Mouse (Mus musculus) embryonic facial prominence, embryonic 15.5 days (tissue): Measurements from ENCODE around the gene Fry. TPM values are rescaled to one million over a fixed set of nuclear protein-coding genes. Genes with fewer than 3 reads are reported as not detected.

Source experiments
- ATAC-seq: fragments of 200-750 bp; cut with Nextera tagmentation; 2 replicates; pipeline ENCODE4 v1.8.0; 2017; ENCODE audit warnings: low read depth, moderate TSS enrichment; ENCODE audit not compliant: insufficient number of reproducible peaks, low FRiP score, low TSS enrichment
- H3K27ac ChIP-seq: fragments of 300-500 bp; sonication (generic); replicated peaks from 2 replicates; pipeline ENCODE4 v1.5.1; 2015; ENCODE audit warnings: mild to moderate bottlenecking, inconsistent platforms
- H3K27me3 ChIP-seq: fragments of 300-500 bp; sonication (generic); 2 replicates; pipeline ENCODE4 v1.6.1; 2015; ENCODE audit warnings: inconsistent platforms
- H3K36me3 ChIP-seq: fragments of 300-500 bp; sonication (generic); 2 replicates; pipeline ENCODE4 v1.6.1; 2015; ENCODE audit warnings: mild to moderate bottlenecking, inconsistent platforms
- H3K4me1 ChIP-seq: fragments of 300-500 bp; sonication (generic); 2 replicates; pipeline ENCODE4 v1.6.1; 2015; ENCODE audit warnings: inconsistent platforms
- H3K4me2 ChIP-seq: fragments of 300-500 bp; sonication (generic); replicated peaks from 2 replicates; pipeline ENCODE4 v1.6.1; 2015; ENCODE audit warnings: mild to moderate bottlenecking, inconsistent platforms
- H3K4me3 ChIP-seq: fragments of 300-500 bp; sonication (generic); replicated peaks from 2 replicates; pipeline ENCODE4 v1.5.1; 2015; ENCODE audit warnings: mild to moderate bottlenecking, inconsistent platforms
- H3K9ac ChIP-seq: fragments of 300-500 bp; sonication (generic); 2 replicates; pipeline ENCODE4 v1.6.1; 2015; ENCODE audit warnings: inconsistent platforms
- H3K9me3 ChIP-seq: fragments of 300-500 bp; sonication (generic); replicated peaks from 2 replicates; pipeline ENCODE4 v1.6.1; 2016; ENCODE audit warnings: inconsistent platforms
- WGBS: fragments of 180-500 bp; shearing (Covaris S2); methylation state at CpG from one replicate; pipeline ENCODE4 v1.1.7; 2015; 5-methylcytosine and 5-hydroxymethylcytosine counted together
- polyA plus RNA-seq: library from polyadenylated mRNA; unstranded; fragments of >200 nt; fragmentation: Nextera tagmentation; extraction: Ambion mirVana; gene quantifications from 2 replicates; pipeline ENCODE4 v1.2.1, GENCODE M21; 2015

Fry gene
- polyA plus RNA-seq, 1 experiment from 2014 or later = 11.4 TPM

DNA sequence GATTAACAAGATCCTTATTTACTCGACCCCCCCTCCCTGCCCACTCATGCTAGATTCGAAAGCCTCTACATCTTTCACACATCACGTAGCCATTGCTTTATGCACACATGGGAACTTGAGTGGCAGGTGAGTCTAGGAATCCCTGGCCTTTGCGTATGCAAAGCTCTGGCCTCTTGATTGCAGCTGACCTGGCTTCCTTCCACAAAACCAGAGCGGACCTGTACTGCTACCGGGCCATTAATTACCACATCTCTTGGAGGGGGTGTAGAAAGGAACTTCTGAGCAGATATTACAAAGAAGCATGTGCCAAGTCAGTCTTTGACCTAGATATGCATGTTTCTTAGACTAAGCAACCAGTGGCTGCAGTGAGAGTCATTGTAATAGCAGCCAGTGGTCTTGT is 55.4 kb downstream of the Fry start:
- no peaks in the 10 kb centered on the region for H3K9me3 ChIP-seq
- H3K4me3 ChIP-seq = no peak overlapping the region
- no peak overlapping the region for H3K4me2 ChIP-seq
- WGBS = 80% methylated on average over 6 of the region's 6 CpGs
- H3K27ac ChIP-seq = no peak overlapping the region
- no peaks in the 10 kb centered on the region for H3K36me3 ChIP-seq
- no peaks in the 10 kb centered on the region for H3K27me3 ChIP-seq
- H3K9ac ChIP-seq = no peak overlapping the region
- no peaks in the 10 kb centered on the region for H3K4me1 ChIP-seq
- ATAC-seq = no peak

GRCm38 (mm10) chr5:150174950-150175349 is 56.5 kb downstream of the Fry start:
- no peaks in the 10 kb centered on the region for H3K9me3 ChIP-seq
- H3K4me1 ChIP-seq = no peaks in the 10 kb centered on the region
- H3K27ac ChIP-seq = no peak overlapping the region
- no peak overlapping the region for H3K4me2 ChIP-seq
- no peak overlapping the region for H3K9ac ChIP-seq
- no peaks in the 10 kb centered on the region for H3K27me3 ChIP-seq
- ATAC-seq = no peak
- H3K4me3 ChIP-seq = no peak overlapping the region
- no peaks in the 10 kb centered on the region for H3K36me3 ChIP-seq

- H3K27ac ChIP-seq = no peak overlapping the region
- no peak overlapping the region for H3K4me3 ChIP-seq
- ATAC-seq = no peak
- 79% methylated on average over 13 of the region's 13 CpGs for WGBS
- H3K27me3 ChIP-seq = no peaks in the 10 kb centered on the region
- no peaks in the 10 kb centered on the region for H3K4me1 ChIP-seq
- H3K4me2 ChIP-seq = no peak overlapping the region
- no peaks in the 10 kb centered on the region for H3K9me3 ChIP-seq
- no peaks in the 10 kb centered on the region for H3K36me3 ChIP-seq
- H3K9ac ChIP-seq = no peak overlapping the region
Measured at GRCm38 (mm10) chr5:150176251-150177015, 58.0 kb downstream of the Fry start.

DNA sequence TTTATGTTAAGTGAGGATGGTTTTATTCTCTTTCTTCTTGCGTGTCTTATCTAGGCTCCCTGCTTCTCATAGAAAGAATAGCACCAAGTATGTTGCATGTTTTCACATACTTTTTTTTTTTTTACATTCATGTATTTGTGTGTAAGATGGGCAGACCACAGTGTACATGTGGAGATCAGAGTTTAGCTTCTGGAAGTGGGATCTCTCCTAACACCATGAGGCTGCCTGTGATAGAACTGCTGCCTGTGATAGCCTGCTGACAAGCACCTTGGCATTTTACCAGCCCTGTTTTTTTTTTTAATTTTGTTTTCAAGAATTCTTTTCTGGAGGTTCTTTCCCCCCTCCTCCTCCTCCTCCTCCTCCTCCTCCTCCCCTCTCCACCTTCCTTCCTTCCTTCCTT is 59.3 kb downstream of the Fry start:
- H3K4me2 ChIP-seq = no peak overlapping the region
- H3K4me3 ChIP-seq = no peak overlapping the region
- no peaks in the 10 kb centered on the region for H3K9me3 ChIP-seq
- 84% methylated on average over 1 of the region's 1 CpGs for WGBS
- no peak overlapping the region for H3K27ac ChIP-seq
- no peak overlapping the region for H3K9ac ChIP-seq
- no peak for ATAC-seq
- no peaks in the 10 kb centered on the region for H3K4me1 ChIP-seq
- H3K36me3 ChIP-seq = no peaks in the 10 kb centered on the region
- H3K27me3 ChIP-seq = no peaks in the 10 kb centered on the region

DNA sequence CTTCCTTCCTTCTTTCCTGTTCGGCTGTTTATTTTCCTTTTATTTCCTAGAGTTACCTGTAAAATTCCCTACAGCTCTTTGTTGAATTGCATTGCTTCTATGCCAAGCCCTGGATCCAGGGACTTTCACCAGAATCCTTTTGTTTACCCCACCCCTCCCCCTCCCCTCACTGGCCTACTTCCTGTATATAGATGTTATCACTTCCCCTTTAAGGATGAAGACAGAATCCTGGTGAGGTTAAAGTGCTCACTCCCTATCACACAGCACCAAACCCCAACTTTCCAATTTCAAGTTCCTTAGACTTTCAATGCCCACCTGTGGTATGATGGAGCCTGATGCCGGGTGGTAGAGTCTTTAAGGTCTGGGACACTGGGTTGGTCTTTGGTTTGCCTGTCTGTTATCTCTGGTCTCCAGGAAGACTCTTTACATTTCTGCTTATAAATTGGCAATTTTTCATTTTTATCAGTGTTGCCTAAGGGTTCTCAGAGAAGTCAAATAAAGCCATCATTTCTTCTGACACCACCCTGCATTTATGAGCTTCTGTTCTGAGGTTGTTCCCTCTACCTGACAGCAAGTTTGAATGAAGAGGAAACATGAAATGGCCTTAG is 59.9 kb downstream of the Fry start:
- ATAC-seq = no peak
- no peak overlapping the region for H3K4me2 ChIP-seq
- H3K27me3 ChIP-seq = no peaks in the 10 kb centered on the region
- WGBS = 84% methylated on average over 1 of the region's 2 CpGs
- H3K4me1 ChIP-seq = no peaks in the 10 kb centered on the region
- H3K4me3 ChIP-seq = no peak overlapping the region
- H3K9ac ChIP-seq = no peak overlapping the region
- H3K27ac ChIP-seq = no peak overlapping the region
- no peaks in the 10 kb centered on the region for H3K36me3 ChIP-seq
- no peaks in the 10 kb centered on the region for H3K9me3 ChIP-seq

- Histone ChIP-seq H3K9me3 (no peaks in the 10 kb centered on the region), H3K4me2 (no peak overlapping the region), H3K27me3 (no peaks in the 10 kb centered on the region), H3K4me1 (no peaks in the 10 kb centered on the region), H3K36me3 (no peaks in the 10 kb centered on the region), H3K9ac (no peak overlapping the region), H3K27ac (no peak overlapping the region), H3K4me3 (no peak overlapping the region)
- WGBS = 81% methylated on average over 1 of the region's 1 CpGs
- ATAC-seq = no peak
Measured at GRCm38 (mm10) chr5:150180985-150181607, 62.7 kb downstream of the Fry start.

DNA sequence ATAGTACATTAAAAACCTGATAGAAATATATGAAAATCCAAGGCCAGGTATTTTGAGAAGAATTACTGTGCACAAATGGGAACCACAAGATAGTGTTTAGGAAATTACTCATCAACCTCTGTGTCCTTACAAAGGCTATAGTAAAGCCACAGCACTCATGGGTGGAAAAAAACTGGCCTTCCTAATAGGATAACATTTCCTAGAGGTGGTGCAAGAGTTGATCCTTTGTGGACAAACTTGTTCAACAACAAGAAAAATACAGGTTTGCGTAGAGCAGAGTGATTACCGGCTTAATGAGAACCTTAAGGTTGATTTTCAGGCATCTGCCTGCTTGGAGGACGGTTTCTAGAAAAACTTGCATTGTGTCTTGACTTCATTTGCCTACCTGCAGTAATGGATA is 66.5 kb downstream of the Fry start:
- no peak overlapping the region for H3K4me3 ChIP-seq
- 58% methylated on average over 3 of the region's 3 CpGs for WGBS
- no peak overlapping the region for H3K27ac ChIP-seq
- H3K4me2 ChIP-seq = no peak overlapping the region
- no peak overlapping the region for H3K9ac ChIP-seq
- ATAC-seq = no peak
- no peaks in the 10 kb centered on the region for H3K4me1 ChIP-seq
- H3K36me3 ChIP-seq = no peaks in the 10 kb centered on the region
- H3K9me3 ChIP-seq = no peaks in the 10 kb centered on the region
- no peaks in the 10 kb centered on the region for H3K27me3 ChIP-seq

DNA sequence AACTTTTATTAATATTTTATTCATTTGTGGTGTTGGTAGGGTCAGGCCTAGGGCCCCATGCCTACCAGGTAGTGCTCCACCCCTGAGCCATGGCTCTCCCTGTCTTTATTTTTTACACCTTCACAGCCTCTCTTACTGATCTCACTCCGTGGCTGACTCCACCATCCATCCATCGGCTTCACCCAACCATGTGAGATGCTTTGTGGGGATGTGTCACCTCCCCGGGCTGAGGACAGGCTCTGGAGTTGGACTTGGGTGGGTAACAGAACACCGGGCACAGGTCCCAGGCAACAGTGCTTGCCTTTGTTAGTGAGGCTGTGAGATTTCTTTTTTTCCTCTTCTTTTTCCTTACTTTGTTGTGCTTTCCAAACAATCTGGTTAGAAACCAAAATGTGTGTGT is 67.7 kb downstream of the Fry start:
- Histone ChIP-seq H3K9ac (no peak overlapping the region), H3K4me3 (no peak overlapping the region), H3K9me3 (no peaks in the 10 kb centered on the region; the same call in 1 of the 2 replicates), H3K27ac (no peak overlapping the region), H3K27me3 (no peaks in the 10 kb centered on the region), H3K4me1 (no peaks in the 10 kb centered on the region), H3K36me3 (no peaks in the 10 kb centered on the region), H3K4me2 (no peak overlapping the region)
- no peak for ATAC-seq
- WGBS = 78% methylated on average over 4 of the region's 4 CpGs

- Histone ChIP-seq H3K9me3 (no peaks in the 10 kb centered on the region; the same call in 1 of the 2 replicates), H3K4me2 (no peak overlapping the region), H3K27ac (no peak overlapping the region), H3K9ac (no peak overlapping the region), H3K4me1 (no peaks in the 10 kb centered on the region), H3K27me3 (no peaks in the 10 kb centered on the region), H3K36me3 (no peaks in the 10 kb centered on the region), H3K4me3 (no peak overlapping the region)
- ATAC-seq = no peak
- 93% methylated on average over 4 of the region's 4 CpGs for WGBS
Measured at GRCm38 (mm10) chr5:150186676-150187075, 68.2 kb downstream of the Fry start.

DNA sequence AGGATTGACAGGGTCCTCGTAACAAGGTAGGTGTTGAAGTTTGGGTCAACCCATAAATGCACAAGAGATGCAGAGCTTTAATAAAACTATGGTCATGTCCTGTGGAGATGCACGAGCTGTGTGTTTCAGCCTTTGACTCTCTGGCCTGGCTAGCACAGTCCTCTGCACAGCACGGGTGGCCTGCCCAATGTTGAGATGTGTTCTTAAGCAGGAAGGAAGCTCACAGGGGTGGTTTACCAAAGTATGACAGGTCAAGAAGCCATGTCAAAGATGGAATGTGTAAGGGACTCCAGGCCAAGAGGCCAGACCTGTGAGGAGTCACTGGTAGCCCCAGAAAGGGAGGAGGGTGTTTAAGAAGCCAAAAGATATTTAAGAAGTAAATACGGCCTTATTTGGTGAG is 69.6 kb downstream of the Fry start:
- H3K27me3 ChIP-seq = no peaks in the 10 kb centered on the region
- H3K4me1 ChIP-seq = no peaks in the 10 kb centered on the region
- 83% methylated on average over 4 of the region's 4 CpGs for WGBS
- H3K4me3 ChIP-seq = no peak overlapping the region
- H3K9ac ChIP-seq = no peak overlapping the region
- no peaks in the 10 kb centered on the region; the same call in 1 of the 2 replicates for H3K9me3 ChIP-seq
- no peak overlapping the region for H3K4me2 ChIP-seq
- H3K27ac ChIP-seq = no peak overlapping the region
- no peaks in the 10 kb centered on the region for H3K36me3 ChIP-seq
- no peak for ATAC-seq

- H3K27me3 ChIP-seq = no peaks in the 10 kb centered on the region
- no peak overlapping the region for H3K4me3 ChIP-seq
- H3K9ac ChIP-seq = no peak overlapping the region
- H3K27ac ChIP-seq = no peak overlapping the region
- no peak for ATAC-seq
- 92% methylated on average over 4 of the region's 4 CpGs for WGBS
- no peaks in the 10 kb centered on the region; the same call in 1 of the 2 replicates for H3K9me3 ChIP-seq
- no peak overlapping the region for H3K4me2 ChIP-seq
- H3K36me3 ChIP-seq = no peaks in the 10 kb centered on the region
- H3K4me1 ChIP-seq = no peaks in the 10 kb centered on the region
Measured at GRCm38 (mm10) chr5:150190454-150191358, 72.3 kb downstream of the Fry start.
